Mouse (Mus musculus): ENCODE data around the gene Olfr1065.
"Not testable (repeated sequence)": the region's sequence is repeated elsewhere in the genome, so short reads cannot be mapped to it uniquely, and the experiment has no call there.

Gene Olfr1065

GRCm38 (mm10) chr2:86450491-86450890 lies at the start of gene Olfr1065:
Gene Olfr1065, minus strand, starts transcription at chr2:86450591.
- CTCF ChIA-PET = not testable (repeated sequence)

DNA sequence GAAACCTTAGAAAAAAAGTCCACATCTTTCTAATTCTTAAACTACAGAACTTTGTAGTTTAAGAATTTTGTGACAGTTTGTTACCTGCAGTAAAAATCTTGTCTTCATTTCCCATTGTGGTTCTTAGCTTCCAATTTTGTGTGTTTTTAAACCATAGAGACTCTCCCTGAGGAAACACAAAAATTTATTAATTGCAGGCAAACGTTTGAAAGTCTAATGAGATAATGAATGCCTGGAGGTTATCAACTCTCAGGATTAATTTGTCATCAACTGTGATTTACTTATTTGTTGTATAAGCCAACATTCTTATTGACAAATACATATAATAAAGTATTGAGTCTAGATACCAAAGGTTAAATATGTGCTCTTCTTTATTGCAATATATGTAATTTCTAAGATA lies 36.9 kb upstream of the Olfr1065 start, which contains the start of gene Olfr228:
Olfr228 (minus strand) TSS at position 101 of the 400 bp plus-strand sequence.
- CTCF ChIA-PET = no interaction called here

GRCm38 (mm10) chr2:86464442-86465109 lies 14.2 kb upstream of the Olfr1065 start:
- CTCF ChIA-PET = no interaction called here

DNA sequence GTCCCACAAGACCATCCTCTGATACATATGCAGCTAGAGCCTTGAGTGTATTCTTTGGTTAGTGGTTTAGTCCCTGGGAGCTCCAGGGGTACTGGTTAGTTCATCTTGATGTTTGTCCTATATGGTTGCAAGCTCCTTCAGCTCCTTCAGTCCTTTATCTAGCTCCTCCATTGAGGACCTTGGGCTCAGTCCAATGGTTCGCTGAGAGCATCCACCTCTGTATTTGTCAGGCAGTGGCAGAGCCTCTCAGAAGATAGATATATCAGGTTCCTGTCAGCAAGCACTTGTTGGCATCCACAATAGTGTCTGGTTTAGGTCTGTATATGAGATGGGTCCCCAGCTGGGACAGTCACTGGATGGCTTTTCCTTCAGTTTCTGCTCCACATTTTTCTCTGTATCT lies 10.0 kb upstream of the Olfr1065 start:
- CTCF ChIA-PET = no interaction called here

DNA sequence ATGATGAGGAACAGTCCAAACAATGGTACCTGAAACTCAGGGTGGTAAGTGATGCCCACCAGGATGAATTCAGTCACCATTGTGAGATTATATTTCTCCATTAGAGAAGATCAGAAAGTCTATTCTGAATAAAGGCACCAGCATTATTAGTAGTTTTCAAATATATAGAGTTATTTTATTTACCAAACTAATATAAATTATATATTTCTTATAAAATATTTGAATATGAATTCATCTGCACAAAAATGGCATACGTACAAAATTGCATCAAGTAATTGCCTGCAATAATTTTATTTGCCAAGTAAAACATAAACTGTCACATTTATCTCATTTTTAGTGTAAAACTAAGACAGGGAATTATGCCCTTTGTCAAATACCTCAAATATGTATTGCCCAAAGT lies 5.8 kb upstream of the Olfr1065 start, which contains the start of gene Olfr1066:
Olfr1066 (minus strand) TSS at position 101 of the 400 bp plus-strand sequence.
- CTCF ChIA-PET = no interaction called here

DNA sequence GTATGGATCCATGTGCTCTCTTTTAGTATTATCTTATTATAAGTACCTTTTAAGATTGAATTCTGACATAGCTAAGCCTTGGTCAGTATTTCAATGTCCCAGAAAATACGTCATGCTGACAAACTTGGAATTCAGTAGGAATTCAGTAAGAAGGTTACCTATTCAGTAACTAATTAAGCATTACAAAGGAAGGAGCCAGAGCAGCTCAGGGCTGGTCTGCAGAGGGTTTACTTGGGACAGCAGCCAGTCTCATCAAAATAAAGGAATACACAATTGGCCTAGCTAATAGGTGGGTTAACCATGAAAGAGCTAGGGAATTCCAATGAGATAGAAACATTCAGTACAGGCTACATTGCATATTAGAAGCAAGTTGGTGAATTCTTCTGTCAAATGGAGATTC lies 8.3 kb downstream of the Olfr1065 start:
- CTCF ChIA-PET = not testable (repeated sequence)

DNA sequence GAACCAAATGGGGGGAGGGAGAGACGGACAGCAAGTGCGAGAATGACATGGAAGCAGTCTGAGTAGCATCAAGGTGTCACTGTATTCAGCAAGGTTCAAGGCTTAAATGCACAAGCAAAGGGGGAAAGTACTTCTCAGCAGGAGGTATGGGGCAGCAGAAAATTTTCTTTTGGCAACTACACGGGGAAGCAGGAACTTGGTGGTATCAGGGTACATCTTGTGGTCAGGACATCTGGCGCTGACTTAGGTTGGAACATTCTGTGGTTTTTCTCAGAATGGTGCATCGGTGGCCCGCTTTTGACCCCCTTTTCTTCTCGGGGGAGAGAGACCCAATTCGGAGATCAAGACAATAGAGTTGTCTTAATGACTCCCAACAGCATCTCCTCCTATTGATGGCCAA lies 21.9 kb downstream of the Olfr1065 start:
- CTCF ChIA-PET = not testable (repeated sequence)

DNA sequence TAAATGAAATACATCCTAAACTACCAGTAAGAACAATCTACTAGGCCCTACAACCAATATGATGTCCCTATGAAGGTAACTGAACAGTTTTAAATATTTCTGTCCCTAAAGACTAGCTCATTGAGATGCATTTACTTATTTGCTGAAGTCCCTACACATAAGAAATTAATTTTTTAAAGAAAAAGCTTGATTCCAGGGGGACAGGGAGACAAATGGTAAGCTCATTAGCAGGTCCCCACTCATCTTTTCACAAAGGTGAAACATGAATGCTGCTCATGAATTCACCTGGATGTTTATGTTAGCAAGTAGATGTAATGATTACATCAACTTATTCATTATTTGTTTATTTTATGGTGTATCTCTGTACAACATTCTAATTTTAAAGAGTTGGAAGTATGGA lies 23.7 kb downstream of the Olfr1065 start, which contains the start of gene Olfr1062:
Olfr1062 (minus strand) TSS at position 101 of the 400 bp plus-strand sequence.
- CTCF ChIA-PET = not testable (repeated sequence)

- CTCF ChIA-PET = no interaction called here
Observed at GRCm38 (mm10) chr2:86413950-86414349, 36.4 kb downstream of the Olfr1065 start, which contains the start of gene Olfr1061. Gene Olfr1061, minus strand, starts transcription at chr2:86414050.

DNA sequence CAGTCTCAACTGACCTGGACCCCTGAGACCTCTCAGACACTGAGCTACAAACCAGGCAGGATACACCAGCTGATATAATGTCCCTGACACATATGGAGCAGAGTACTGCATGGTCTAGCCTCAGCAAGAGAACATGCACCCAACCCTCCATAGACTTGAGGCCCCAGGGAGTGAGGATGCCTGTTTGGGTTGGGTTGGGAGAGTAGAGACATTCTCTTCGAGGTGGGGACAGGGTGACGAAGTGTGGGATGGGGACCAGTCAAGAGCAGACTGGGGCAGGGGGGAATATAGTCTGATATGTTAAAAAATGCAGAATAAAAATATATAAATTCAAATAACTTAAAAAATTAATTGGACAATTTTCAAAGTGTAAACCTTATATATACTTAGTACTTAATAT lies 55.3 kb downstream of the Olfr1065 start:
- CTCF ChIA-PET = no interaction called here

Measured in spleen, embryonic (tissue).